Mouse (Mus musculus) hematopoietic stem cell, adult 5-6 weeks (primary cell): ENCODE data around the gene Tbc1d10c. TPM values are rescaled to one million over a fixed set of nuclear protein-coding genes. Genes with fewer than 3 reads are reported as not detected.

ENCODE experiments used
- ATAC-seq, 2 experiments: fragments of 125-278 bp in 1 of 2; replicated peaks in 1 of 2; 2 replicates each; pipeline ENCODE4 v1.8.0; 2016 to 2017; ENCODE audit warnings: inconsistent platforms in 2 of 2, mild to moderate bottlenecking in 2 of 2, moderate number of reproducible peaks in 2 of 2, low read depth in 1 of 2, moderate TSS enrichment in 1 of 2; ENCODE audit not compliant: low FRiP score in 2 of 2, poor library complexity in 2 of 2, severe bottlenecking in 2 of 2, insufficient read depth in 1 of 2, low TSS enrichment in 1 of 2
- total RNA-seq: library from RNA; stranded (forward); fragments of 172-1452, 232-1000 nt; gene quantifications from 2 replicates; pipeline ENCODE4 v1.2.3, GENCODE M21; 2017

The Tbc1d10c gene
- total RNA-seq, 1 experiment from 2014 or later: 59.8 TPM

- ATAC-seq: no peak
These were observed 27.2 kb upstream of the Tbc1d10c start for GRCm38 (mm10) chr19:4218293-4218692.

- ATAC-seq: no peak
These were observed 26.8 kb upstream of the Tbc1d10c start for GRCm38 (mm10) chr19:4217855-4218254.

- ATAC-seq: no peak
These were observed 26.1 kb upstream of the Tbc1d10c start for GRCm38 (mm10) chr19:4217140-4217539.

- no peak for ATAC-seq
These were observed 25.1 kb upstream of the Tbc1d10c start for GRCm38 (mm10) chr19:4216041-4216685.

GRCm38 (mm10) chr19:4215451-4215840 lies 24.4 kb upstream of the Tbc1d10c start:
- ATAC-seq: no peak

GRCm38 (mm10) chr19:4214771-4215450 lies 23.8 kb upstream of the Tbc1d10c start:
- no peak for ATAC-seq

- ATAC-seq: peak; percentile 12 to 44; a peak in 1 of 4 replicates
These were observed 23.1 kb upstream of the Tbc1d10c start, which contains the start of the genes Clcf1 and AC109138.7 for GRCm38 (mm10) chr19:4214071-4214770. Clcf1 (plus strand) TSS chr19:4214238. AC109138.7 (plus strand) TSS chr19:4214357.

GRCm38 (mm10) chr19:4213524-4213974 lies 22.5 kb upstream of the Tbc1d10c start:
- ATAC-seq: peak in 1 of 2 experiments; percentile 47; a peak in 3 of 4 replicates

- ATAC-seq: no peak
These were observed 21.0 kb upstream of the Tbc1d10c start for GRCm38 (mm10) chr19:4211891-4212588.

GRCm38 (mm10) chr19:4208563-4208962 lies 17.5 kb upstream of the Tbc1d10c start:
- no peak for ATAC-seq

GRCm38 (mm10) chr19:4206971-4207370 lies 15.9 kb upstream of the Tbc1d10c start:
- ATAC-seq: peak; percentile 25 to 63; a peak in 2 of 4 replicates

- no peak for ATAC-seq
These were observed 13.8 kb upstream of the Tbc1d10c start for GRCm38 (mm10) chr19:4204889-4205288.

- no peak; a peak in 1 of 4 replicates for ATAC-seq
These were observed 12.7 kb upstream of the Tbc1d10c start for GRCm38 (mm10) chr19:4203604-4204326.

- ATAC-seq: no peak
These were observed 12.1 kb upstream of the Tbc1d10c start for GRCm38 (mm10) chr19:4203148-4203547.

GRCm38 (mm10) chr19:4202149-4202548 lies 11.1 kb upstream of the Tbc1d10c start:
- ATAC-seq: no peak

- peak; percentile 84 to 89 for ATAC-seq
These were observed 10.3 kb upstream of the Tbc1d10c start, which contains the start of gene Rad9a for GRCm38 (mm10) chr19:4201291-4201909. Rad9a (minus strand) TSS chr19:4201662.
